Mouse (Mus musculus) cerebellum, adult 18-20 months (tissue): ENCODE measurements around the gene Hist1h1d.
A peak's percentile ranks its signal among the peaks of the same experiment; 100 is the strongest.
"Not testable (repeated sequence)": the region's sequence is repeated elsewhere in the genome, so short reads cannot be mapped to it uniquely, and the experiment has no call there.

Experiments used
- DNase-seq, 2 experiments: peaks; one replicate each; pipeline ENCODE4 v3.0.0; 2021

Gene Hist1h1d

GRCm38 (mm10) chr13:23550761-23551145 lies 2.3 kb upstream of the Hist1h1d start:
- DNase-seq = no peak

GRCm38 (mm10) chr13:23551146-23551834 lies 1.8 kb upstream of the Hist1h1d start, which contains the start of gene Hist1h4f:
TSS of gene Hist1h4f (minus strand) at chr13:23551648.
- peak; percentile 85 to 89 for DNase-seq

GRCm38 (mm10) chr13:23551931-23552914 lies 839 bp upstream of the Hist1h1d start:
- no peak for DNase-seq

GRCm38 (mm10) chr13:23554393-23554792 lies 1.3 kb downstream of the Hist1h1d start:
- DNase-seq = no peak

GRCm38 (mm10) chr13:23554925-23555838 lies 2.1 kb downstream of the Hist1h1d start:
- DNase-seq = peak; percentile 71 to 72

GRCm38 (mm10) chr13:23555839-23556416 lies 2.9 kb downstream of the Hist1h1d start:
- peak; percentile 64 to 68 for DNase-seq

GRCm38 (mm10) chr13:23556906-23557305 lies 3.8 kb downstream of the Hist1h1d start:
- DNase-seq = no peak

GRCm38 (mm10) chr13:23560699-23561098 lies 7.6 kb downstream of the Hist1h1d start:
- not testable (repeated sequence) for DNase-seq

- not testable (repeated sequence) for DNase-seq
Measured at GRCm38 (mm10) chr13:23561531-23561882, 8.4 kb downstream of the Hist1h1d start.

- DNase-seq = peak; percentile 87 to 89
Measured at GRCm38 (mm10) chr13:23561883-23562659, 9.0 kb downstream of the Hist1h1d start, which contains the start of gene Hist1h3e. TSS of gene Hist1h3e (minus strand) at chr13:23562369.

GRCm38 (mm10) chr13:23562699-23563462 lies 9.8 kb downstream of the Hist1h1d start:
- DNase-seq = peak in 1 of 2 experiments; percentile 44

- no peak for DNase-seq
Measured at GRCm38 (mm10) chr13:23564482-23564881, 11.4 kb downstream of the Hist1h1d start.

- not testable (repeated sequence) for DNase-seq
Measured at GRCm38 (mm10) chr13:23570261-23571021, 17.4 kb downstream of the Hist1h1d start.

GRCm38 (mm10) chr13:23571022-23571503 lies 18.0 kb downstream of the Hist1h1d start, which contains the start of the genes Hist1h2ae and Hist1h2bg:
TSS of gene Hist1h2ae (minus strand) at chr13:23571220.
TSS of gene Hist1h2bg (plus strand) at chr13:23571396.
- DNase-seq = peak in 1 of 2 experiments; percentile 57

- peak in 1 of 2 experiments; percentile 19 for DNase-seq
Measured at GRCm38 (mm10) chr13:23571504-23572217, 18.6 kb downstream of the Hist1h1d start.

GRCm38 (mm10) chr13:23572218-23573033 lies 19.4 kb downstream of the Hist1h1d start:
- no peak for DNase-seq

GRCm38 (mm10) chr13:23573034-23573897 lies 20.2 kb downstream of the Hist1h1d start:
- not testable (repeated sequence) for DNase-seq
